Mouse (Mus musculus) olfactory bulb, adult 2 months (tissue): Measurements from ENCODE around the gene Scd1.

Experiments used
- CTCF ChIP-seq: fragments of 200-500 bp; IDR thresholded peaks from 2 replicates; pipeline ENCODE4 v1.5.1; 2012; ENCODE audit warnings: low read depth, mild to moderate bottlenecking, low read length, moderate library complexity; ENCODE audit not compliant: insufficient read depth
- POLR2A ChIP-seq: fragments of 200-500 bp; IDR thresholded peaks from 2 replicates; pipeline ENCODE4 v1.6.1; 2012; ENCODE audit warnings: mild to moderate bottlenecking, low read depth, low read length, moderate library complexity; ENCODE audit not compliant: insufficient read depth

- TF ChIP-seq CTCF (no peak), POLR2A (peak; percentile 17; the same call in 1 of the 2 replicates)
Measured at GRCm38 (mm10) chr19:44407341-44408222, at the start of gene Scd1.
